Mouse (Mus musculus) activated CD4-positive, CD25-positive, alpha-beta regulatory T cell, adult 4 months (primary cell): Measurements from ENCODE around the gene Slc43a2. TPM values are rescaled to one million over a fixed set of nuclear protein-coding genes. Genes with fewer than 3 reads are reported as not detected.
"Not testable (repeated sequence)": the region's sequence is repeated elsewhere in the genome, so short reads cannot be mapped to it uniquely, and the experiment has no call there.

Experiments
- ATAC-seq: one replicate; pipeline ENCODE4 v1.8.0; 2017
- polyA plus RNA-seq, 2 experiments: library from polyadenylated mRNA; unstranded; fragments of 100-300 nt; shearing (Covaris generic); gene quantifications; one replicate each; pipeline ENCODE4 v1.2.1; 2017

Slc43a2 gene
- polyA plus RNA-seq, 2 experiments from 2014 or later, result 18.3 to 18.7 TPM

DNA sequence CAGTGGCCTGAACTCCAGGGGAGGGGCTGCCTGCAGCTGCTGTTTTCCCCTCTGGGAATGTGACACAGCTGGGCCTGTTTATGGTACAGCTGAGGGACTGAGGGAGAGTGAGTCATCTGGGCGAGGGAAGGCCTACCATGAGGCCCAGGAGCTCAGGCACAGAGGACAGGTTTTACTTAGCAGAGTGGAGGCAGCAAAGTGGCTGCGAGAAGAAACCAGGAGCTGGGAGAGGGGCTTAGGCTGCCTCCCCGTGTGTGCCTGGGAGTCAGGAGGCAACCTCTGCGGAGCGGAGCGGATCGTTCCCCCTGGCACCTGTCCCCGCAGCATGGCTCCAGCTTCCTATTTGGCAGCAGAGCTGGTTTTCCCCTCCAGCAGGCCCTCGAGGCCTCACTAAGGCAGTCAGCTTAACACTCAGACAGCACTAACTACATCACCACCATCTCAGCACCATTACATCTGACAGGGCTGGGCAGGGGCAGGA, 20.5 kb downstream of the Slc43a2 start:
- no peak for ATAC-seq

DNA sequence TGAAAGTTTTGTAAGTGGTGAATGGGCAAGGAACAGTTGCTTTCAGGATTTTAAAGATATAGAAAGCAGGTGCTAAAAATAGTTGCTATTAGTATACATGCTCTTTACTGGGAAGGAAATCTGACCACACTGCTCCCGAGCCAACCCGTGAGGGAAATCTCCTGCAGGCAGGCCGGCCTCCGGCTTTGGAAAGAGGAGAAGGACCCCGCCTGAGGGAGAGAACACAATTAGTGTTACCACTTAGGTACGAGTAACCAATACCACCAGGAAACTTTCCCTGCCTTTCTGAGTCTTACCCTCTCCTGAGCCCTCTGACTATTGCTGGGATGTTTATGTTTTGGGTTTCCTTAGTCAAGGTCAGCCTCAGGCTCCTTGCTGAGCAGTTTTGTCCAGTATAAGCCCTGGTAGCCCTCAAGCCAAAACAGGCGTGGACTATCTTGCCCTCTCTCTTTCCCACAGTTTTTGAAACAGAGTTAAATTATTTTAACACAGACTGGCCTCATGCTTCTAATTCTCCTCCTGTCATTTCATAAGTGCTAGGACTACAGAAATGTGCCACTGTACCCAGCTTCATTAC, 21.5 kb downstream of the Slc43a2 start:
- ATAC-seq, result no peak

DNA sequence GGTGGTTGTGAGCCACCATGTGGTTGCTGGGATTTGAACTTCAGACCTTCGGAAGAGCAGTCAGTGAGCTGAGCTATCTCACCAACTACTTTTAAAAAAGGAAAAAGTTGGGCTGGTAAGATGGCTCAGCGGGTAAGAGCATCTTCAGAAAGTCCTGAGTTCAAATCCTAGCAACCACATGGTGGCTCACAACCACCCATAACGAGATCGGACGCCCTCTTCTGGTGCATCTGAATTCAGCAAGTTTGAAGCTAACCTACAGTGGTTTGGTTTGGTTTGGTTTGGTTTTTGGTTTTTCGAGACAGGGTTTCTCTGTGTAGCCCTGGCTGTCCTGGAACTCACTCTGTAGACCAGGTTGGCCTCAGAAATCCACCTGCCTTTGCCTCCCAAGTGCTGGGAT, 24.5 kb downstream of the Slc43a2 start:
- not testable (repeated sequence) for ATAC-seq

DNA sequence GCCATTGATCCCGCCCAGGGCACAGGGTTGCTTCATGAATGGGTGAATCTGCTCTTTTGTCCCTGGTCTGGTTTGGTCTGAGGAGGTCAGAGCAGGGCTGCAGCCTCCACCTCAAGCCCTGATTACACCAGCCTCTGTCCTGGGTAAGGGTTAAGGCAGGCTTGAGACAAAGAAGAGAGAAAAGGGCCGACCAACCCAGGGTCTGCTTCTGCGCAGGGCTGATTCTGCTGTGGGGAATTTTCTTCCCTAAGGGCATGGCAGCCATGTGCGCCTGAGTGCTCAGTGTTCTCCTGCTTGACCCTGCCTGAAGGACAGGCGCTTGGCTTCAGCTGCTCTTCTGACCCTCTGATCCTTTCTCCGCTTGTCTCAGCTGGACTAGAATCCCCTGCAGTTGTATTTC, 25.6 kb downstream of the Slc43a2 start:
- ATAC-seq, result no peak

DNA sequence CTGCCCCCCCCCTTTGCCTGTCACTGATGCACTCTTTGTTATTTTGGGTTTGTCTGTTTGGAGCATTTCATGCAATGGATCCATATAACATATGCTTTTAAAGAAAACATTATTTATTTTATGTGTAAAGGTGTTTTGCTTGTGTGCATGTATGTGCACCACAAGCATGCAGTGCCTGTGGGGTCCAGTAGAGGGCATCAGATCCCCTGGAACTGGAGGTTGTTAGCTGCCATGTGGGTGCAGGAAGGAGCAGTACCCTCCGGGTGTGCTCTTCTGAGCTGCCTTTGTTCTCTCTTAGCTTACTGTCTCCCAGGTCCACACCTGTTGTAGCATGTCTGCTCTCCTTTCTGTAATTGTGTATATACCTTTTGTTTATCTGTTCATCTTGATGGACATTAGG, 26.6 kb downstream of the Slc43a2 start:
- no peak for ATAC-seq

DNA sequence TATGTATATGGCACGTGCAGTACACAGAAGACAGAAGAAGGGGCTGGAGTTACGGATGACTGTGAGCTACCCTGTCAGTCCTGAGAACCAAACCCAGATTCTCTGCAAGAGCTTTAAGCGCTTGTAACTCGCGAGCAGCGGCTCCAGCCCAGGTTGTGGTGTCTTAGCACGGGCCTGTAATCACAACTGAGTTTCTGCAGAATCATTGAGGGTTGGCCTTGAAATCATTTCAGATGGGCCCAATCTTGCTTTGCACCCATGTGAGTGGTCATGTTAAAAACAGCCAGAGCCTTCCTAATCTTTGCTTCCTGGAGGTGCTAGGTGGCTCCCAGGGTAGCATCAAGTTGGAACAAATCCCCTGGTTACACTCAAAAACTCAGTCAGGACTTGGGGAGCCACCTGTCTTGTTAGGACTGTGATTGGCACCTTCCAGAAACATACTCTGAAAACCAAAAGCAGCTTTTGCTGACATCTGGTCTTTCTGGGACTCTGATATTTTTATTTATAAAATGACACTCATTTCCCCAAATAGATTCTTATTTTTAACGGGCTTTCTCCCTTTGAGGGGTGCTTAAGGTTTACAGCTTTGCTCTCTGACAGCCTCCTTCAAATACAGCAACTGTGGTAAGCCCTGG, 28.5 kb downstream of the Slc43a2 start:
- no peak for ATAC-seq

DNA sequence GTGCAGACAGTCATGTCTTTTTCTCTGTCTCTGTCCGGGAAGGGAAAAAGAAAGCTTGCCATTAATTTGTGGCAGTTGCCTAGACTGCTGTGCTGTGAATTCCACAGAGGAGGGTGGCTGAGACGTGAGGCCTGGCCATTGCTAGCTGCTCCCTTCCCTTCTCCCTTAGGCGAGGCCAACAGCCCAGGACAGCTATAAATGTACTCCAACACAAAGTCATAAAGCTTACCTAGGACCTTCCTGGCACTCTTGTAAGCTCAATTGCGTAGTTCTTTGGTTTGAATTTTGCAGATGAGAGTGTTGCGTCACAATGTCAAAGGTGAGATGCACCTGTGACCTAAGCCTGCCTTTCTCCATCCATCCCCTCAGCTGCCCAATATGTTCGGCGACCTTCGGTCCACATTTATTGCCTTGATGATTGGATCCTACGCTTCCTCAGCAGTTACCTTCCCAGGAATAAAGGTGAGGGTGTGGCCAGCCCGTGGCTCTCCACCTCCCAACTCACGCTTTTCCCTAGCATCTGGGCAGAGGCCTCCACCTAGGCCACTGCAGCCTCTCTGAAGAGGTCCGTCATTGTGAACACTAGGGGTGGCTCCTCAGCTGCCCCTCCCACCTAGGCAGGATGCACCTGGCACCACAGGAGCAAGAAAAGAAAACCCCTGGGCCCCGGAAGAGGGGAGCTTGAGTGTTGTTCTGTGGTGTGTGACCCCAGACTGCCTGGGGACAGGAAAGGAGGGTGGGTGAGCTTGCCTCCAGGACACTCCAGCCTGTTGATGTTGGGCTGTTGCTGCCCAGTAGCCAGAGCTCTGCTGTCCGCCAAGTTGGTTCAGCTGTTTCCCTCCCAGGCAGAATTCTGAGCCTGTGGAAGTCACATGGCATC, 29.3 kb downstream of the Slc43a2 start:
- peak; percentile 61 for ATAC-seq

DNA sequence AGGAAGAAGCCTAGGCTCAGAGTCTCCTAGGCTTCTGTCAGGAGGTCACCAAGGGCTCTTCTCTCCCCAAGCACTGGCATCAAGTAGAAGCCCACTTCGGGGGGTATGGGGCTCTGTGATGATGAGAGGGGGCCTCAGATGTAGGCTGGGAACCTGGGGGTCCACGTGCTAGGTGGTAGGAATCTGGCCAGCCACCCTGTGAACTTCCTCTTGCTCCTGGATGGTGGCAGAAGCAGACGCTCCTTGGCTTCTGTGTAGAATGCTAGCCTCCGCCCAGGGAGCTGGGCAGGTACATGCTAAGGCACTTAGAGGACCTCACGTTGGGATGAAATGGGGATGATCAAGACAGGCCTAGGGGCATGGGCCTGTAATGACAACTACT, 29.9 kb downstream of the Slc43a2 start:
- ATAC-seq, result no peak

DNA sequence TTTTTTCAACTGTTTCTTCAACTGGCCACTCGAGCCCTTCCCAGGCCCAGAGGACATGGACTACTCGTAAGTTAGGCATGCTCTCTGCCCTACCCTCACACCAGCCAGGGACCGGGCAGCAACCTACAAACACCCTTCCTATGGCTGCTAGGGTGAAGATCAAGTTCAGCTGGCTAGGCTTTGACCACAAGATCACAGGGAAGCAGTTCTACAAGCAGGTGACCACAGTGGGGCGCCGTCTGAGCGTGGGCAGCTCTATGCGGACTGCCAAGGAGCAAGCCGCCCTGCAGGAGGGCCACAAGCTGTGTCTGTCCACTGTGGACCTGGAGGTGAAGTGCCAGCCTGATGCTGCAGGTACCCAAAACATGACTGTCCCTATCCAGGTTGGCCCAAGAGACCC, 31.3 kb downstream of the Slc43a2 start:
- ATAC-seq, result no peak

DNA sequence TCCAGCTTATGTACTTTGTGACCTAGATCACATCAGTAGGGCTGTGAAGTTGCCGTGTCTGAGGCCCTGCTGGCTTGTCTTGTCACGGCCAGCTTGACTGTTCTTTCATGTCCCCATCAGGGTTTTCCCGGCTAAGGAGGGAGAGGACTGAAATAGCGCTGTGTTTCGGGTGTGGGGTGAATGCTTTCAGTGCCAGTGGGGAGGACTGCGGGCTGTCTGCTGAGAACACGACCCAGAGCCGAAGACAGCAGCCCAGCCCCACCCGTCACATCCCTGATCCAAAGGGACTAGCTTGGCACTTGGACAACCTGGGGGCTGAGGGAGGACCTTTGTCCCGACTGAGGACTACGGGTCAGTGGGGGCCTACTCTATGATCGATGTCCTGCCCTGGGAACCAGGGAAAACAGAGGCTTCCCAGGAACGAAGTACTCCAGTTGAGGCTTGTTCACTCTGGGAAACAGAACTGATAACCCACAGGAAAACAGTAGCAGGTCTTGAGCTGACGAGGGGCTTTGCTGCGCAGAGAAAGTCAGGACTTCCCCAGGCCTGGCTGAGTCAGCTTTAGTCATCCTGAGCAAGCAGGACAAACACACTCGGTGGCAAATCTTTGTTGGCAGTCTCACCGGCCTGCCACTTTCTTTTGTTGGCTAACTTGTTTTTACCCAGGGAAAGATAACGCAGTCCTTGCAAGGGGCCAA, 32.5 kb downstream of the Slc43a2 start:
- no peak for ATAC-seq

DNA sequence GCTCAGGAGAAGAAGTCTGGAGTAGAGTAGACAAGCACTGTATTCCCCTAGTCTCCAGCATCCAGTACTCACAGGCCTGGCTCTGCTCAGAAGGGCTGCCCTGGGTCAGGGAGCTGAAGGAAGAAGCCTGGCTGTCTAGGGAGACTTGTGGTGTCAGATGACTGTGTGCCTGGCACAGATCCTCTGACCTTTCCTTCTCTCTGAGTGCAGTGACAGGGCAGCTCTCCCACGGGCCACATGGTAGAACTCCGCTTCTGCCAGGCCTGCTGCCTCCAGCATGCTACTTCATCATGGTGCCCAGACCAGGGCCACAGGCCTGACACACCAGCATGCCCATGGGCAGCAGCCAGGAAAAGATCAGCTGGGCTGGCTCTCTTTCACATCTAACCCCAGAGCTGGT, 34.4 kb downstream of the Slc43a2 start:
- no peak for ATAC-seq

DNA sequence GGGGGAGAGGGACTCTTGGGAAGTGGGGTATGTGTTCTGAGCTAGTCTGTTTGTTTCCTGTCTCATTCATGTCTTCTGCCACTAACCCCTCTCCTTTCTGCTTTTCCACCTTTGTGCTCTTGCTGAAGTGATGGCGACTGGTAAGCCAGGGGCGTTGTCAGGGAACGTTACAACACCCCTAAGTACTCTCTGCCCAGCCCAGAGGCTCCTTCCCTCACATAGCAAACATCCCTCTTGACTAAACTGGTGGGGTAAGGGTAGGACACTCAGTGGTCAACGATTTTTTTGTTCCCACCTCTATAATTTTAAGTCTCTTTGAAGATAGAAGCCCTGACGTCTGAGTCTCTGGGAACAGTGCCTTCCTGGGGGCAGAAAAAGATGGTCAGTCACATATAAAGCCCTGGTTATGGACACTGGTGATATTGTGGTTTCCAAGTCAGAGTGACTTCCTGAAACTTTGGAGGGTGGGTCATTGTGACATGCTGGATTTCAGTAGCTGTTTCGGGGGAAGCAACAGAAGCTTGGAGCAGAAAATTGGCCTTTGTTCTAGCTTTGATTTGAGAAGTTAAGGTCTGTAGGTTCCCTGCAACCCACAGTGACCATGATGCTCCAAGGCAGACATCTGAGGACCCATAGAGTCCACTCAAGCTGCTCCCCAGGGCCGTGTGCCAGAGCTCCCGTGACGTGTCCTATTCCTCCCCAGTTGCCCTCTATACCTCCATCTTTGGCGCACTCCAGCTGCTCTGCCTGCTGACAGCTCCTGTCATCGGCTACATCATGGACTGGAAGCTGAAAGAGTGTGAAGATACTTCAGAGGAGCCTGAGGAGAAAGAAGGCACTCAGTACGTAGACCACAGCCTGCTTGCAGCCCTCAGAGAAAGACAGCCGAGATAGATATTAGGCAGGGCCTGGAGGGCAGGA, 35.0 kb downstream of the Slc43a2 start:
- ATAC-seq, result no peak

DNA sequence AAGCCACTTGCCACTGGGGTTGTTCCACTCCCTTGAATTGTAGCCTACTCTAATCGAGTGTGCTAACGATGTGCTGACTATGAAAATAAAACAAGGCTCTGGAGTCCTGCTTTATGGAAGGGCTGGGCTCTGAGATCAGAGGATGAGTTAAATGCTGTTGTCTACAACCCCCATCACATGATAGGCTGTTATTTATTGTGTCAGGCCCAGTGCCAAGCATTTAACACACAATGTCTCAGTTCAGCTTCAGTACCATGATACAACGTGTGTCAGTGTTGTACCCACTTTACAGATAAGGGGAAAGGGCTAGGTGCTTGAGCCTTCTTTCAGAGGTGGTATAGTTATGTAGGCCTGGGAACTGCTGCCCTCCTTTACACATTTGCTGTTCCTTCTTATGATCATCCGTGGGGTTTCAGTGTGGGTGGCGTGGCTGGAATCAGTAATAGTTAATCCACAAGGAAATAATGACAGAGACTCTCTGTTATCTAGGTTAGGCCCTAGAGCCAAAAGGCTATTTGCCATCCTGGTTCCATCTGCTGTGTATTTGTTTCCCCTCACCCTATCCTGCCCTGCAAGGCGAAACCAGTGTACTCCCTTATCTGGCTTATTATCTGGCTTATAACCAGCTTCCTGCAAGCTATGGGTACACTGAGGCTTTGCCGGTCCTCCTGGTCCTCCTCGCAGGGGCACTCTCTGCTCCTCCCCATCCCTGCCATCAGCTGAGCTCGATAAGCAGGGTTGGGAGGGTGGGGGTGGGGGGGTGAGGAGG, 36.0 kb downstream of the Slc43a2 start:
- ATAC-seq, result no peak

DNA sequence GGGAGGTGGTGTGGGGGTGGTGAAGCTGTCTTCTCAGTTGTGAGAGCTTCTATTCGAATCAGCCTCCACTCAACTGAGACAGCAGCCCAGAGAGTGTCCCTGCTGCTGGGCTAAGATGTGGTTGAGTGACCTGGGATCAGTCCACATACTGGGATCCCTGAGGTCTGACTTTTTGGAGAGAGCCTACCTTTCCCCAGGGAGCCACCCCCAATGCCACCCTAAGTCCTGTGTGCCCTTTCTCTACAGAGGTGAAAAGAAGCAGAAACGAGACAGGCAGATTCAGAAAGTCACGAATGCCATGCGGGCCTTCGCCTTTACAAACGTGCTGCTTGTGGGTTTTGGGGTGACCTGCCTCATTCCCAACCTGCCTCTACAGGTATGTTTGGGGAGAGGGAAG, 36.6 kb downstream of the Slc43a2 start:
- no peak for ATAC-seq

DNA sequence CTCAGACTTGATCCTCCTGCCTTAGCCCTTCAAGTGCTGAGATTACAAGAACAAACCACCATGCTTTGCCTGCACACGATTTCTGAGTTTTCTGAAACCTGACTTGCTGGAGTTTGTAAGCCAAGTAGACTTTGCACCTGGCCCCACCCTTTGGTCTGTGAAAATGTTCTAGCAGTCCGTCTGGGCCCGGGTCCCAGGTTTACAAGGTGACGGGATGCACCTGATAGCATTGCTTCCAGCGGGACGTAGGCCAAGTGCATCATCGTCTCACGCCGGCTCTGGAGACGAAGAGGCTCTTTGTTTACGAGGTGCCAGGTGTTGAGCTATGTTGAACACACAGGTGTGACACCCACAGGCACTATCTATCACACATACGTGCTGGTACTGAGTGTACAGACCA, 37.5 kb downstream of the Slc43a2 start:
- ATAC-seq, result no peak

DNA sequence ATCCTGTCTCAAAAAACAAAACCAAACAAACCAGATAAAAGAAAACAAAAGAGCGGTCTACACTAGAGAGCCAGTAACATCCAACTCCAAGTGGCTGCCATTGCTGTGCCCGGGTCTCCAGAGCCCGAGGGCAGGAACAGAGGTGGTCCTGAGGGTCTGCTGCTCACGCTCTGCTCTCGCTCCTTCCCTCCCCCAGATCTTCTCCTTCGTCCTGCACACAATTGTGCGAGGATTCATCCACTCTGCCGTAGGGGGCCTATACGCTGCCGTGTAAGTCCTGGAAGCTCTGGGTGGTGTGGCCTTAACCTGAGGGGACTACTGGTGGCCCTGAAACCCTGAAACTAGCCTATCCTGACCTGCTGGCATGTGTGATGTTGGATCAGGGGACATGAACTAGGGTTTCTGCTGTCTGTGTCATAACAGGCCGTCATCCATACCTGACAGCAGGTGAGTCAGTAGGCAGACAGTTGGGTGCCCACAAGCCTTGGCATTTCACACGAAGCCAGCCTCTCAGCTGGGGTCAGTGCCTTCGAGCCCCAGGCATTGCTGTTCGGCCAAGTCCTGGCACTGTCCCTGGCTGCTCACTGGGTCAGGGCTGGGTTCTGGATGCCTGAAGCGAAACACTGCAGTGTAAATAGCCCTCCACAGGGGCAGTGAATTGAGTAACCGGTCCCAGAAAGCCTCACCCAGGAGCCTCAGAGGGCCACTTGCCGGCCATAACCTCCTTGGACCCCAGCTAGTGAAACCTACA, 39.1 kb downstream of the Slc43a2 start:
- no peak for ATAC-seq

DNA sequence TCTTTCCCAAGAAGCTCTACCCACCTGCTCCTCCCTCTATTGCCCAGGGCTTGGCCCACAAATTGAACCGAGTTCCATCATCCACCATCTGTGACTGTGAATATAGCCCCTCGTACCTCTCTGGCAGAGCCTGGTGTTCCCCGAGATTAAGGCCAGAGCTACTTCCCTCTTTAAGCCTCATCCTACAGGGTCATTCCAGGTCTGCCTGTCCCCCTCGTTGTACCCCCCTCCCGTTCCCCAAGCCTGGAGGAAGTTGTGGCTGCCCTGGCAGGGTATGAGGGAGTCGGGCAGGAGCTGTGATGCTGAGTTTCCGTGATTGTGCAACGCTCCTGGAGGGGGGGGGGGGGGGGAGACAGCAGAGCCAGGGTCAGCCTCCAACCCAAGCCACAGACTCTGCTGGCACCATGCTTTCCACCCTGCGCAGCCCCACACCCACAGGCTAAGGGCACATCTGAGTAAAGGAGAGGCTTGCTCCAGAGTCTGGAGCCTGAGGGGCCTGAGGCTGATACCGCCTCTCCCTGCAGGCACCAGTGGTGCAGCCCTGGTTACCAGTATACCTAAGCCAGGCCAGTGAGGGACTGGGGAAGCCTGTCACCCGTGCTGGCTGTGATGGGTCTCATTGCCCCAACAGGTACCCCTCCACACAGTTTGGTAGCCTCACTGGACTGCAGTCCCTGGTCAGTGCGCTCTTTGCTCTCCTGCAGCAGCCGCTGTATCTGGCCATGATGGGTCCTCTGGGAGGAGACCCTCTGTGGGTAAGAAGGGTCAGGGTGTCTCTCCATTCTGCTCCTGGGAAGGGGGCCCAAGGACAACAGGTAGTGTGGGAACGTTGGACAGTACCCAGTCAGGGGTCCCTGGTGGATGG, 39.9 kb downstream of the Slc43a2 start:
- ATAC-seq, result no peak

DNA sequence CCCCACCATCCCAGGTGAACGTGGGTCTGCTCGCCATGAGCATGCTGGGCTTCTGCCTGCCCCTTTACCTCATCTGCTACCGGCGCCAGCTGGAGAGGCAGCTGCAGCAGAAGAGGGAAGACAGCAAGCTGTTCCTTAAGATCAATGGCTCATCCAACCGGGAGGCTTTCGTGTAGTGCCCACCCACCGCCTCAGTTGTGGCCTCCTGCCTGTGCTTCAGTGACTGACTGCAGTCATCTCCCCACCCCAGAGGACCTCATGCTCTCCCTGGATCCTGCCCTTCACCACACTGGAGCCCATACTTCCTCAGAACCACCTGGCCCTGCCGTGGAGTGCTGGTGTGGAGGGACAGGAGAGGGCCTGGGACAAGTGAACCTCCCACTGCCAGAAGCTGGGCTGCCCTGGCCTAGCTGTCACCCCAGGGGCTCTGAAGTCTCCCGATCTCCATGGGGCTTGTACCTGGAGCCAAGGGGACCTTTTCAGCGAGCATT, 40.9 kb downstream of the Slc43a2 start:
- ATAC-seq, result no peak
